Mouse (Mus musculus): ENCODE data around the gene Esrrg. TPM values are rescaled to one million over a fixed set of nuclear protein-coding genes. Genes with fewer than 3 reads are reported as not detected.

Gene Esrrg
- total and polyA plus RNA-seq, 3 experiments: not detected

DNA sequence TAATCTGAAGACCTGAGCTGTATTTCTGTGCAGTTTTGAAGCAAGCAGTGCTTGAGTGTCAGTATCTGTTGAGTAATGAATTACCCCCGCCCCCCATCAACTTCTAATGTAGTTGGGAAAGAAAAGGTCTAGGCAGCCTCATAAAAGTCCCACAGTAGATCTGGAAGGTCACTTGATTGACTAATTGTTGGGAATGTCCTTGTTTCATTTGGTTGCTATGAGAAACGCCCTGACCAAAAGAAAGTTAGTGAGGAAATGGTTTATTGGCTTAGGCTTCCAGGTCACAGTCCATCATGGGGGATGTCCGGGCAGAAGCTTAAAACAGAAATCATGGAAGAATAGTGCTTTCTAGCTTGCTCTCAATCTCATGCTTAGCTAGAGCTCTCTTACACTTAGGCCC, 287.7 kb downstream of the Esrrg start:
- dilution Hi-C loops (cut with MboI; ENCODE audit: extremely low pct_ligation_motif_present, extremely low pct_unique_long_range_greater_than_20kb, low sequenced_read_pairs) (no loop called here), in situ Hi-C loops (cut with MboI; ENCODE audit: low pct_ligation_motif_present, low pct_unique_long_range_greater_than_20kb, low sequenced_read_pairs) (no loop called here)
- H3K36me3 ChIP-seq (replicated peaks in 1 of 2; ENCODE audit: control insufficient read depth in 1 of 2, insufficient read depth in 1 of 2, low read length in 1 of 2): no peaks in the 10 kb centered on the region
- TF ChIP-seq ELF1 (IDR thresholded peaks at IDR 0.05; ENCODE audit: low read depth, low read length) (no peak), HCFC1 (IDR thresholded peaks at IDR 0.05; ENCODE audit: low read depth, low read length) (no peak), MEF2A (IDR thresholded peaks at IDR 0.05; ENCODE audit: borderline replicate concordance, low read depth, low read length) (no peak), CTCF (conservative IDR thresholded peaks at IDR 0.05 in 1 of 2, IDR thresholded peaks at IDR 0.05 in 1 of 2; ENCODE audit: low read depth in 2 of 2, low read length in 2 of 2) (no peak), GABPA (IDR thresholded peaks at IDR 0.05; ENCODE audit: insufficient replicate concordance, low read depth, low read length) (no peak), CHD1 (IDR thresholded peaks at IDR 0.05; ENCODE audit: low read depth, low read length) (no peak), BHLHE40 (IDR thresholded peaks at IDR 0.05; ENCODE audit: low read depth, low read length) (no peak), USF2 (conservative IDR thresholded peaks at IDR 0.05; ENCODE audit: low read depth, low read length) (no peak)
- no peaks in the 10 kb centered on the region for H3K27me3 ChIP-seq (replicated peaks)
- no peak overlapping the region for H3K9ac ChIP-seq (ENCODE audit: insufficient read depth, low read depth)
- no peak overlapping the region for H3K4me3 ChIP-seq (replicated peaks in 1 of 3; ENCODE audit: low read depth in 2 of 3, low read length in 2 of 3, poor library complexity in 1 of 3)
- DNase-seq (ENCODE audit: extremely low read depth): no peak
- H3K27ac ChIP-seq (ENCODE audit: insufficient read depth, low read depth): no peak overlapping the region
- H3K4me2 ChIP-seq (ENCODE audit: insufficient read depth, low read depth, poor library complexity, severe bottlenecking): no peak overlapping the region
- H3K79me2 ChIP-seq (replicated peaks; ENCODE audit: control insufficient read depth, extremely low read depth, insufficient read depth, poor library complexity, severe bottlenecking): no peaks in the 10 kb centered on the region
- H3K4me1 ChIP-seq (ENCODE audit: control insufficient read depth in 1 of 2, insufficient read depth in 2 of 2): no peaks in the 10 kb centered on the region
- H3K9me3 ChIP-seq (replicated peaks; ENCODE audit: low read length): peaks cover 82% of the 10 kb centered on the region

DNA sequence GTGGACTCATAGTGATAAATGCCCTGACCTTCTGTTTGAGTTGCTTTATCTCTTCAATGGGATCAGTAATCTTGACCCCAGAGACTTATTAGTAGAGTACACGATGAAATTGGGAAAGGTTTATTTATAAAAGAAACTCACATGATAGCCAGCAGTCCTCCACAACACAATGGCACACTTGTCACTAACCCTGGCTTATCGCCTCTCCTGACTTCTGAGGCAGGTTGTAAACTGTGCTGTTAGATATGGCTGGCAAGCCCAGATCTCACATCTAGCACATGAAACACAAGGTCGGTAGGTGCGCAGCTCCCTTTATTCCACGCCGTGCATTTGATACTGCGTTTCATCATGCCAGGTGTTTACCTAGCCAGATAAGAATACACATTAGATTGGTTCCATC, 288.3 kb downstream of the Esrrg start:
- in situ Hi-C loops (cut with MboI; ENCODE audit: low pct_ligation_motif_present, low pct_unique_long_range_greater_than_20kb, low sequenced_read_pairs): no loop called here
- Histone ChIP-seq H3K36me3 (replicated peaks in 1 of 2; ENCODE audit: control insufficient read depth in 1 of 2, insufficient read depth in 1 of 2, low read length in 1 of 2) (no peaks in the 10 kb centered on the region), H3K4me3 (replicated peaks in 1 of 3; ENCODE audit: low read depth in 2 of 3, low read length in 2 of 3, poor library complexity in 1 of 3) (no peak overlapping the region), H3K4me1 (ENCODE audit: control insufficient read depth in 1 of 2, insufficient read depth in 2 of 2) (no peaks in the 10 kb centered on the region), H3K27ac (ENCODE audit: insufficient read depth, low read depth) (no peak overlapping the region), H3K4me2 (ENCODE audit: insufficient read depth, low read depth, poor library complexity, severe bottlenecking) (no peak overlapping the region), H3K9ac (ENCODE audit: insufficient read depth, low read depth) (no peak overlapping the region), H3K79me2 (replicated peaks; ENCODE audit: control insufficient read depth, extremely low read depth, insufficient read depth, poor library complexity, severe bottlenecking) (no peaks in the 10 kb centered on the region), H3K27me3 (replicated peaks) (no peaks in the 10 kb centered on the region), H3K9me3 (replicated peaks; ENCODE audit: low read length) (peaks cover 83% of the 10 kb centered on the region)
- DNase-seq (ENCODE audit: extremely low read depth): no peak
- dilution Hi-C loops (cut with MboI; ENCODE audit: extremely low pct_ligation_motif_present, extremely low pct_unique_long_range_greater_than_20kb, low sequenced_read_pairs): no loop called here
- no peak for TF ChIP-seq NRF1 (IDR thresholded peaks at IDR 0.05; ENCODE audit: low read depth, low read length)
- no peak for TF ChIP-seq E2F4 (IDR thresholded peaks at IDR 0.05; ENCODE audit: insufficient replicate concordance, low read depth, low read length)
- TF ChIP-seq USF2 (conservative IDR thresholded peaks at IDR 0.05; ENCODE audit: low read depth, low read length): no peak
- TF ChIP-seq ZNF384 (IDR thresholded peaks at IDR 0.05; ENCODE audit: low read depth, low read length): no peak
- no peak for TF ChIP-seq UBTF (IDR thresholded peaks at IDR 0.05; ENCODE audit: low read depth, low read length)
- no peak for TF ChIP-seq JUND (conservative IDR thresholded peaks at IDR 0.05; ENCODE audit: low read depth, low read length)
- TF ChIP-seq TCF12 (IDR thresholded peaks at IDR 0.05; ENCODE audit: low read depth, low read length): no peak
- no peak for TF ChIP-seq SIN3A (IDR thresholded peaks at IDR 0.05; ENCODE audit: low read length)
- no peak for TF ChIP-seq ZC3H11A (IDR thresholded peaks at IDR 0.05; ENCODE audit: low read depth, low read length)
- TF ChIP-seq TBP (conservative IDR thresholded peaks at IDR 0.05; ENCODE audit: low read depth, low read length): no peak
- no peak for TF ChIP-seq RCOR1 (conservative IDR thresholded peaks at IDR 0.05; ENCODE audit: low read depth, low read length)
- no peak for TF ChIP-seq EP300 (IDR thresholded peaks at IDR 0.05; ENCODE audit: low read length)
- TF ChIP-seq KAT2A (IDR thresholded peaks at IDR 0.05; ENCODE audit: insufficient replicate concordance, low read length): no peak
- TF ChIP-seq ZKSCAN1 (IDR thresholded peaks at IDR 0.05; ENCODE audit: borderline replicate concordance, low read depth, low read length): no peak
